ENCODE assay signal across 21 mouse cellular contexts in the genomic region with DNA sequence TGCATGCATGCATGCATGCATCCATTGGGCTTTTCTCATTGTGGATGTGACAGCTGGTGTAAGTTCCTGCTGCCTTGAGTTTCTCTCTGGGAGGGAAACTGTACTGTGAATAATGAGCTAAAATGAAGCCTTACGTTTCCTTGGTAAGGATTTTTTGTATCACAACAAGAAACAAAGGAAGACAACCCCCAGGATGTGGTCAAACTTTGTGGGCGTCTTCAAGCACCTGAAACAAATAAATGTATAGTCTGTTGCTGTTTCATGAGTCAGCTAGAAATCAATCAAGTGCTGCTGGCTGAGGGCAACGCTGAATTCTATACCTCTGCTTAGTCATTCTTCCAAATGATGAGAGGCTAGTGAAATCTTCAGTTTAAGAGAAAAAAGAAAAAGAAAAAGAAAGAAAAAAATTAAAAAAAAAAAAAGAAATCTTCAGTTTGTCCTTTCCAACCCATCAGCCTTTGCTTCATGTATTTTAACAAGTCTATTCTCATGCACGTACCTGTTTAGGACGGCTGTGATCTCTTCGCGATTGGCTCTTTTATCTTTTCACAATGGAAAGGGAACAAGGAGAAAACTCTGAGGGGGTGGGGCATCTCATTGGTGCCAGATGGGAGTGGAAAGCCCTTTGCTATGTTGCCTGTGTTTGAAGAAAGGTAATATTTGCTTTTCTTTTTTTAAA. TPM values are rescaled to one million over a fixed set of nuclear protein-coding genes. Genes with fewer than 3 reads are reported as not detected.
DNase-seq lines count a peak whose midpoint lies in the region; ATAC-seq and TF ChIP-seq lines count a peak whose summit lies in the region.
"Had no signal": no experiment of that assay in that cellular context is flagged by ENCODE, and none has a peak within 500 bp of the region (broad histone marks: within the 10 kb centered on the region; RNA-seq: fewer than 3 reads in every experiment).

No protein-coding gene starts in this region.

- no peak overlapping the region for H3K4me2 ChIP-seq in liver, postnatal 0 days (ENCODE audit: low read depth, low read length)
- no peak overlapping the region for H3K4me2 ChIP-seq in liver, embryonic 12.5 days
- H3K4me2 ChIP-seq in intestine, postnatal 0 days (replicated peaks; ENCODE audit: low read depth): no peak overlapping the region
- no peak overlapping the region for H3K4me2 ChIP-seq in intestine, embryonic 16.5 days (ENCODE audit: low read depth, low read length)
- H3K4me2 ChIP-seq: limb, embryonic 13.5 days; midbrain, embryonic 13.5 days had no signal

- TF ChIP-seq CTCF in liver, postnatal 0 days (IDR thresholded peaks at IDR 0.05; ENCODE audit: low read depth): no peak
- no peak for TF ChIP-seq CTCF in intestine, postnatal 0 days (IDR thresholded peaks at IDR 0.05; ENCODE audit: low read depth)

- peak overlapping the region; percentile 41; the same call in 1 of the 2 replicates for H3K27ac ChIP-seq in liver, postnatal 0 days (ENCODE audit: low read depth)
- no peak overlapping the region for H3K27ac ChIP-seq in liver, embryonic 12.5 days
- no peak overlapping the region for H3K27ac ChIP-seq in intestine, postnatal 0 days (ENCODE audit: low read depth, low read length)
- H3K27ac ChIP-seq in intestine, embryonic 16.5 days (ENCODE audit: low read length): no peak overlapping the region
- H3K27ac ChIP-seq: embryonic facial prominence, embryonic 10.5 days; heart, embryonic 10.5 days; kidney, postnatal 0 days; limb, embryonic 13.5 days; macrophage; midbrain, embryonic 13.5 days had no signal

- H3K9me3 ChIP-seq in liver, postnatal 0 days (ENCODE audit: low read length): no peaks in the 10 kb centered on the region
- no peaks in the 10 kb centered on the region for H3K9me3 ChIP-seq in liver, embryonic 12.5 days (replicated peaks)
- no peaks in the 10 kb centered on the region for H3K9me3 ChIP-seq in intestine, postnatal 0 days (ENCODE audit: control insufficient read depth)
- no peaks in the 10 kb centered on the region for H3K9me3 ChIP-seq in intestine, embryonic 16.5 days (ENCODE audit: control insufficient read depth, low read length)
- H3K9me3 ChIP-seq: embryonic facial prominence, embryonic 10.5 days; heart, embryonic 10.5 days; limb, embryonic 13.5 days; midbrain, embryonic 13.5 days had no signal

- no peaks in the 10 kb centered on the region for H3K27me3 ChIP-seq in liver, postnatal 0 days (ENCODE audit: insufficient read depth, low read length)
- no peaks in the 10 kb centered on the region for H3K27me3 ChIP-seq in liver, embryonic 12.5 days (replicated peaks)
- no peaks in the 10 kb centered on the region for H3K27me3 ChIP-seq in intestine, postnatal 0 days (replicated peaks; ENCODE audit: control insufficient read depth, insufficient read depth, low read length)
- H3K27me3 ChIP-seq in intestine, embryonic 16.5 days (replicated peaks; ENCODE audit: control insufficient read depth, insufficient read depth, low read length): no peaks in the 10 kb centered on the region
- H3K27me3 ChIP-seq: limb, embryonic 13.5 days; midbrain, embryonic 13.5 days; Patski had no signal

- H3K4me1 ChIP-seq in liver, postnatal 0 days (ENCODE audit: insufficient read depth): peaks cover 11% of the 10 kb centered on the region
- H3K4me1 ChIP-seq in liver, embryonic 12.5 days: peaks cover 18% of the 10 kb centered on the region
- peaks cover 9% of the 10 kb centered on the region; the same call in 1 of the 2 replicates for H3K4me1 ChIP-seq in intestine, postnatal 0 days (replicated peaks; ENCODE audit: control insufficient read depth, insufficient read depth, low read length)
- peaks cover 8% of the 10 kb centered on the region; the same call in 1 of the 2 replicates for H3K4me1 ChIP-seq in intestine, embryonic 16.5 days (ENCODE audit: control insufficient read depth, insufficient read depth, low read length)

- no peaks in the 10 kb centered on the region for H3K36me3 ChIP-seq in liver, postnatal 0 days (replicated peaks; ENCODE audit: insufficient read depth, low read length)
- no peaks in the 10 kb centered on the region for H3K36me3 ChIP-seq in liver, embryonic 12.5 days
- no peaks in the 10 kb centered on the region for H3K36me3 ChIP-seq in intestine, postnatal 0 days (ENCODE audit: control insufficient read depth, insufficient read depth)
- no peaks in the 10 kb centered on the region for H3K36me3 ChIP-seq in intestine, embryonic 16.5 days (ENCODE audit: control insufficient read depth, insufficient read depth, low read length)
- H3K36me3 ChIP-seq: embryonic facial prominence, embryonic 10.5 days; heart, embryonic 10.5 days; limb, embryonic 13.5 days; midbrain, embryonic 13.5 days had no signal

- ATAC-seq in liver, postnatal 0 days: no peak
- no peak for ATAC-seq in liver, embryonic 12.5 days
- peak; percentile 77 for ATAC-seq in activated CD4-positive, CD25-positive, alpha-beta regulatory T cell, adult 4 months
- ATAC-seq in intestine, postnatal 0 days: no peak
- ATAC-seq in intestine, embryonic 16.5 days: no peak
- ATAC-seq: midbrain, embryonic 13.5 days; Patski had no signal

- DNase-seq in liver, postnatal 0 days: no peak
- DNase-seq in thymus, postnatal 0 days (ENCODE audit: low spot score): peak; percentile 84
- no peak for DNase-seq in adrenal gland, postnatal 10 days
- no peak for DNase-seq in cerebellum, postnatal 14 days
- DNase-seq: adrenal gland, adult 8-10 months; cerebellum, adult 9-11 months; gastrocnemius, postnatal 25 days; heart, postnatal 36 days; layer of hippocampus, adult 9-11 months; lung, adult 2 months had no signal

- WGBS in liver, postnatal 0 days (ENCODE audit: insufficient replicate concordance): 26% methylated on average over 7 of the region's 7 CpGs
- WGBS in liver, embryonic 12.5 days (ENCODE audit: insufficient replicate concordance): 30% methylated on average over 7 of the region's 7 CpGs
- 40% methylated on average over 7 of the region's 7 CpGs for WGBS in intestine, postnatal 0 days
- 37% methylated on average over 7 of the region's 7 CpGs for WGBS in intestine, embryonic 16.5 days

- H3K9ac ChIP-seq in liver, postnatal 0 days (replicated peaks): no peak overlapping the region
- H3K9ac ChIP-seq in liver, embryonic 12.5 days: no peak overlapping the region
- no peak overlapping the region for H3K9ac ChIP-seq in intestine, postnatal 0 days (ENCODE audit: low read depth, low read length)
- no peak overlapping the region for H3K9ac ChIP-seq in intestine, embryonic 16.5 days (ENCODE audit: low read depth, low read length)
- H3K9ac ChIP-seq: limb, embryonic 13.5 days; midbrain, embryonic 13.5 days had no signal

- H3K4me3 ChIP-seq in liver, postnatal 0 days (ENCODE audit: low read depth, low read length): no peak overlapping the region
- H3K4me3 ChIP-seq in liver, embryonic 12.5 days: no peak overlapping the region
- H3K4me3 ChIP-seq in intestine, postnatal 0 days (ENCODE audit: low read depth, low read length): no peak overlapping the region
- no peak overlapping the region for H3K4me3 ChIP-seq in intestine, embryonic 16.5 days (ENCODE audit: low read length)
- H3K4me3 ChIP-seq: embryonic facial prominence, embryonic 10.5 days; heart, embryonic 10.5 days; limb, embryonic 13.5 days; midbrain, embryonic 13.5 days had no signal

- no peak for TF ChIP-seq EP300 in liver, postnatal 0 days (IDR thresholded peaks at IDR 0.05; ENCODE audit: low read depth)

RNA-seq across cellular contexts. Expression of a gene that starts 5.3 kb away (rescaled TPM):
- 224 and 247 TPM in 2 replicates for polyA plus RNA-seq in liver, postnatal 0 days (2015; fragmentation: Nextera tagmentation; extraction: Ambion mirVana)
- 65.4 and 67.1 TPM in 2 replicates for polyA plus RNA-seq in liver, embryonic 12.5 days (2016; fragmentation: Nextera tagmentation; extraction: Ambion mirVana)
- 10 to 100 TPM; 30.2 to 50.5 TPM for polyA plus RNA-seq in activated CD4-positive, CD25-positive, alpha-beta regulatory T cell, adult 4 months (2017; shearing (Covaris generic))
- 50.9 and 53.8 TPM in 2 replicates for polyA plus RNA-seq in thymus, postnatal 0 days (2015; fragmentation: Nextera tagmentation; extraction: Ambion mirVana)
- polyA plus RNA-seq in intestine, postnatal 0 days (2015; fragmentation: Nextera tagmentation; extraction: Ambion mirVana): 45.7 and 47.9 TPM in 2 replicates
- 111 and 118 TPM in 2 replicates for polyA plus RNA-seq in intestine, embryonic 16.5 days (2015; fragmentation: Nextera tagmentation; extraction: Ambion mirVana)
- 10 to 100 TPM; 57.4 to 91.2 TPM for total RNA-seq in adrenal gland, postnatal 10 days (2021)

RNA-seq across cellular contexts. Expression of a gene that starts 53.7 kb away (rescaled TPM):
- 10.6 and 12.7 TPM in 2 replicates for polyA plus RNA-seq in liver, postnatal 0 days (2015; fragmentation: Nextera tagmentation; extraction: Ambion mirVana)
- polyA plus RNA-seq in liver, embryonic 12.5 days (2016; fragmentation: Nextera tagmentation; extraction: Ambion mirVana): 25.3 and 25.9 TPM in 2 replicates
- polyA plus RNA-seq in activated CD4-positive, CD25-positive, alpha-beta regulatory T cell, adult 4 months (2017; shearing (Covaris generic)): 10 to 100 TPM; 53.0 to 53.4 TPM
- polyA plus RNA-seq in thymus, postnatal 0 days (2015; fragmentation: Nextera tagmentation; extraction: Ambion mirVana): 30.8 and 36.7 TPM in 2 replicates
- 20.3 and 25.4 TPM in 2 replicates for polyA plus RNA-seq in intestine, postnatal 0 days (2015; fragmentation: Nextera tagmentation; extraction: Ambion mirVana)
- 40.3 and 41.3 TPM in 2 replicates for polyA plus RNA-seq in intestine, embryonic 16.5 days (2015; fragmentation: Nextera tagmentation; extraction: Ambion mirVana)
- 10 to 100 TPM; 45.2 to 48.1 TPM for total RNA-seq in adrenal gland, postnatal 10 days (2021)
